Mouse (Mus musculus): ENCODE data around the gene Myef2. TPM values are rescaled to one million over a fixed set of nuclear protein-coding genes. Genes with fewer than 3 reads are reported as not detected.
"Not testable (repeated sequence)": the region's sequence is repeated elsewhere in the genome, so short reads cannot be mapped to it uniquely, and the experiment has no call there.

Gene Myef2
- polyA plus RNA-seq, 1 experiment from 2014 or later = 150 TPM

GRCm38 (mm10) chr2:125122624-125123476 lies 611 bp downstream of the Myef2 start:
- WGBS = under 1% methylated on average over 57 of the region's 59 CpGs
- peaks cover 8% of the 10 kb centered on the region for H3K4me1 ChIP-seq
- H3K4me2 ChIP-seq (replicated peaks) = peak overlapping the region; percentile 68
- peak overlapping the region; percentile 92 for H3K27ac ChIP-seq
- H3K4me3 ChIP-seq = peak overlapping the region; percentile 75
- no peaks in the 10 kb centered on the region for H3K27me3 ChIP-seq
- H3K9ac ChIP-seq = peak overlapping the region; percentile 95
- no peaks in the 10 kb centered on the region for H3K9me3 ChIP-seq
- peak; percentile 66 for ATAC-seq (ENCODE audit: insufficient number of reproducible peaks, insufficient read depth, low FRiP score, low TSS enrichment)
- H3K36me3 ChIP-seq = no peaks in the 10 kb centered on the region

- peak overlapping the region; percentile 68 for H3K4me2 ChIP-seq (replicated peaks)
- ATAC-seq (ENCODE audit: insufficient number of reproducible peaks, insufficient read depth, low FRiP score, low TSS enrichment) = no peak
- no peaks in the 10 kb centered on the region for H3K27me3 ChIP-seq
- H3K36me3 ChIP-seq = no peaks in the 10 kb centered on the region
- H3K27ac ChIP-seq = peak overlapping the region; percentile 92
- WGBS = 7% methylated on average over 4 of the region's 4 CpGs
- no peaks in the 10 kb centered on the region for H3K9me3 ChIP-seq
- H3K9ac ChIP-seq = peak overlapping the region; percentile 95
- peak overlapping the region; percentile 75 for H3K4me3 ChIP-seq
- H3K4me1 ChIP-seq = peaks cover 8% of the 10 kb centered on the region
Observed at GRCm38 (mm10) chr2:125122288-125122623, 1.2 kb downstream of the Myef2 start.

GRCm38 (mm10) chr2:125119381-125120110 lies 3.9 kb downstream of the Myef2 start:
- no peak overlapping the region for H3K27ac ChIP-seq
- H3K4me2 ChIP-seq (replicated peaks) = no peak overlapping the region
- no peaks in the 10 kb centered on the region for H3K27me3 ChIP-seq

GRCm38 (mm10) chr2:125106536-125106935 lies 16.9 kb downstream of the Myef2 start:
- not testable (repeated sequence) for H3K4me2 ChIP-seq (replicated peaks); H3K27ac ChIP-seq; H3K27me3 ChIP-seq; H3K4me1 ChIP-seq; H3K4me3 ChIP-seq; H3K9ac ChIP-seq; ATAC-seq (ENCODE audit: insufficient number of reproducible peaks, insufficient read depth, low FRiP score, low TSS enrichment); H3K9me3 ChIP-seq
- WGBS = 94% methylated on average over 4 of the region's 4 CpGs
- peaks cover 42% of the 10 kb centered on the region for H3K36me3 ChIP-seq

More at GRCm38 (mm10) chr2:125119381-125120110, 3.9 kb downstream of the Myef2 start:
- Histone ChIP-seq H3K36me3 (peaks cover 8% of the 10 kb centered on the region), H3K4me1 (peaks cover 8% of the 10 kb centered on the region), H3K9me3 (no peaks in the 10 kb centered on the region), H3K9ac (no peak overlapping the region), H3K4me3 (no peak overlapping the region)
- ATAC-seq (ENCODE audit: insufficient number of reproducible peaks, insufficient read depth, low FRiP score, low TSS enrichment) = no peak
- WGBS = 74% methylated on average over 6 of the region's 6 CpGs

- H3K27ac ChIP-seq; H3K9me3 ChIP-seq; H3K27me3 ChIP-seq; H3K4me1 ChIP-seq; H3K4me3 ChIP-seq; H3K9ac ChIP-seq; H3K4me2 ChIP-seq (replicated peaks); ATAC-seq (ENCODE audit: insufficient number of reproducible peaks, insufficient read depth, low FRiP score, low TSS enrichment): not testable (repeated sequence)
- peaks cover 50% of the 10 kb centered on the region for H3K36me3 ChIP-seq
- 97% methylated on average over 13 of the region's 13 CpGs for WGBS
Observed at GRCm38 (mm10) chr2:125104491-125104890, 19.0 kb downstream of the Myef2 start.

GRCm38 (mm10) chr2:125092123-125092522 lies 31.3 kb downstream of the Myef2 start:
- not testable (repeated sequence) for H3K4me2 ChIP-seq (replicated peaks); H3K4me1 ChIP-seq; H3K27ac ChIP-seq; ATAC-seq (ENCODE audit: insufficient number of reproducible peaks, insufficient read depth, low FRiP score, low TSS enrichment); H3K27me3 ChIP-seq; H3K4me3 ChIP-seq; H3K9ac ChIP-seq; H3K9me3 ChIP-seq
- peaks cover 32% of the 10 kb centered on the region for H3K36me3 ChIP-seq
- 71% methylated on average over 3 of the region's 3 CpGs for WGBS

- Histone ChIP-seq H3K4me2 (replicated peaks) (no peak overlapping the region), H3K27me3 (no peaks in the 10 kb centered on the region), H3K4me3 (no peak overlapping the region), H3K9me3 (no peaks in the 10 kb centered on the region), H3K27ac (no peak overlapping the region), H3K36me3 (peaks cover 20% of the 10 kb centered on the region), H3K9ac (no peak overlapping the region), H3K4me1 (no peaks in the 10 kb centered on the region)
- ATAC-seq (ENCODE audit: insufficient number of reproducible peaks, insufficient read depth, low FRiP score, low TSS enrichment) = no peak
- 95% methylated on average over 7 of the region's 7 CpGs for WGBS
Observed at GRCm38 (mm10) chr2:125088757-125089156, 34.7 kb downstream of the Myef2 start.

- Histone ChIP-seq H3K4me2 (replicated peaks) (no peak overlapping the region), H3K36me3 (peaks cover 19% of the 10 kb centered on the region), H3K4me3 (no peak overlapping the region), H3K9ac (no peak overlapping the region), H3K27ac (no peak overlapping the region), H3K27me3 (no peaks in the 10 kb centered on the region), H3K4me1 (no peaks in the 10 kb centered on the region), H3K9me3 (no peaks in the 10 kb centered on the region)
- WGBS = 23% methylated on average over 1 of the region's 1 CpGs
- ATAC-seq (ENCODE audit: insufficient number of reproducible peaks, insufficient read depth, low FRiP score, low TSS enrichment) = no peak
Observed at GRCm38 (mm10) chr2:125083879-125084278, 39.6 kb downstream of the Myef2 start.

GRCm38 (mm10) chr2:125073056-125073780 lies 50.2 kb downstream of the Myef2 start:
- no peaks in the 10 kb centered on the region for H3K9me3 ChIP-seq
- no peak overlapping the region for H3K4me3 ChIP-seq
- ATAC-seq (ENCODE audit: insufficient number of reproducible peaks, insufficient read depth, low FRiP score, low TSS enrichment) = no peak
- H3K9ac ChIP-seq = no peak overlapping the region
- no peak overlapping the region for H3K4me2 ChIP-seq (replicated peaks)
- H3K27ac ChIP-seq = no peak overlapping the region
- H3K36me3 ChIP-seq = no peaks in the 10 kb centered on the region
- H3K27me3 ChIP-seq = no peaks in the 10 kb centered on the region
- H3K4me1 ChIP-seq = no peaks in the 10 kb centered on the region
- 77% methylated on average over 3 of the region's 3 CpGs for WGBS

- Histone ChIP-seq H3K9me3 (no peaks in the 10 kb centered on the region), H3K27ac (no peak overlapping the region), H3K27me3 (no peaks in the 10 kb centered on the region), H3K4me1 (no peaks in the 10 kb centered on the region), H3K4me3 (no peak overlapping the region), H3K4me2 (replicated peaks) (no peak overlapping the region), H3K9ac (no peak overlapping the region), H3K36me3 (no peaks in the 10 kb centered on the region)
- WGBS = 90% methylated on average over 12 of the region's 12 CpGs
- ATAC-seq (ENCODE audit: insufficient number of reproducible peaks, insufficient read depth, low FRiP score, low TSS enrichment) = no peak
Observed at GRCm38 (mm10) chr2:125068696-125069095, 54.8 kb downstream of the Myef2 start.

- no peak within 1 kb of the TSS for H3K27ac ChIP-seq
- H3K4me2 ChIP-seq (replicated peaks) = no peak within 1 kb of the TSS
- no peaks in the 10 kb centered on the region for H3K27me3 ChIP-seq
- no peaks in the 10 kb centered on the region for H3K36me3 ChIP-seq
- no peaks in the 10 kb centered on the region for H3K4me1 ChIP-seq
- ATAC-seq (ENCODE audit: insufficient number of reproducible peaks, insufficient read depth, low FRiP score, low TSS enrichment) = no peak
- H3K4me3 ChIP-seq = no peak within 1 kb of the TSS
- 65% methylated on average over 10 of the region's 10 CpGs for WGBS
- H3K9ac ChIP-seq = no peak within 1 kb of the TSS
- no peaks in the 10 kb centered on the region for H3K9me3 ChIP-seq
Observed at GRCm38 (mm10) chr2:125067894-125068293, 55.6 kb downstream of the Myef2 start, which contains the start of gene Slc24a5. Gene Slc24a5 (plus strand): TSS chr2:125068124.

Data from embryonic facial prominence, embryonic 12.5 days (tissue).